Mouse (Mus musculus) stomach, embryonic 16.5 days (tissue): ENCODE data around the gene Anpep. TPM values are rescaled to one million over a fixed set of nuclear protein-coding genes. Genes with fewer than 3 reads are reported as not detected.
A peak's percentile ranks its signal among the peaks of the same experiment; 100 is the strongest.

ENCODE experiments used
- ATAC-seq: fragments of 200-750 bp; cut with Nextera tagmentation; 2 replicates; pipeline ENCODE4 v1.8.0; 2017; ENCODE audit warnings: moderate number of reproducible peaks, moderate TSS enrichment; ENCODE audit not compliant: insufficient read depth, low FRiP score
- H3K27ac ChIP-seq: fragments of 300-500 bp; sonication (generic); 2 replicates; pipeline ENCODE4 v1.5.1; 2014; ENCODE audit warnings: low read length
- H3K27me3 ChIP-seq: fragments of 300-500 bp; sonication (generic); 2 replicates; pipeline ENCODE4 v1.6.1; 2014; ENCODE audit warnings: low read length, control low read depth, mixed read lengths; ENCODE audit not compliant: control insufficient read depth, insufficient read depth
- H3K36me3 ChIP-seq: fragments of 300-500 bp; sonication (generic); 2 replicates; pipeline ENCODE4 v1.6.1; 2014; ENCODE audit warnings: low read length; ENCODE audit not compliant: control insufficient read depth, insufficient read depth
- H3K4me1 ChIP-seq: fragments of 300-500 bp; sonication (generic); 2 replicates; pipeline ENCODE4 v1.6.1; 2014; ENCODE audit warnings: low read length, control low read depth, mixed read lengths; ENCODE audit not compliant: control insufficient read depth, insufficient read depth
- H3K4me2 ChIP-seq: fragments of 300-500 bp; sonication (generic); 2 replicates; pipeline ENCODE4 v1.6.1; 2014; ENCODE audit warnings: low read depth, low read length, mixed read lengths
- H3K4me3 ChIP-seq: fragments of 300-500 bp; sonication (generic); replicated peaks from 2 replicates; pipeline ENCODE4 v1.5.1; 2014; ENCODE audit warnings: mild to moderate bottlenecking, low read length
- H3K9ac ChIP-seq: fragments of 300-500 bp; sonication (generic); 2 replicates; pipeline ENCODE4 v1.6.1; 2014; ENCODE audit warnings: low read length
- H3K9me3 ChIP-seq: fragments of 300-500 bp; sonication (generic); replicated peaks from 2 replicates; pipeline ENCODE4 v1.6.1; 2016; ENCODE audit warnings: low read length, control low read depth; ENCODE audit not compliant: control insufficient read depth
- WGBS: fragments of 180-500 bp; shearing (Covaris S2); extraction: QIAGEN DNeasy Blood & Tissue Kit; methylation state at CpG from one replicate; pipeline ENCODE4 v1.1.7; 2014; 5-methylcytosine and 5-hydroxymethylcytosine counted together
- polyA plus RNA-seq: library from polyadenylated mRNA; unstranded; fragments of >200 nt; fragmentation: Nextera tagmentation; extraction: Ambion mirVana; gene quantifications from 2 replicates; pipeline ENCODE4 v1.2.1, GENCODE M21; 2015

Anpep gene
- polyA plus RNA-seq, 1 experiment from 2014 or later, result 54.7 TPM

- H3K9me3 ChIP-seq, result no peaks in the 10 kb centered on the region
- ATAC-seq, result no peak
- WGBS, result 76% methylated on average over 7 of the region's 7 CpGs
- H3K27me3 ChIP-seq, result peaks cover 12% of the 10 kb centered on the region
- H3K4me2 ChIP-seq, result no peak overlapping the region
- no peak overlapping the region for H3K9ac ChIP-seq
- peaks cover 7% of the 10 kb centered on the region; the same call in 1 of the 2 replicates for H3K4me1 ChIP-seq
- no peaks in the 10 kb centered on the region for H3K36me3 ChIP-seq
- H3K27ac ChIP-seq, result no peak overlapping the region
- no peak overlapping the region for H3K4me3 ChIP-seq
These were observed 52.3 kb downstream of the Anpep start for GRCm38 (mm10) chr7:79808561-79808960.

GRCm38 (mm10) chr7:79803887-79804286 lies 57.0 kb downstream of the Anpep start:
- Histone ChIP-seq H3K4me1 (no peaks in the 10 kb centered on the region), H3K4me3 (no peak overlapping the region), H3K27me3 (no peaks in the 10 kb centered on the region), H3K36me3 (no peaks in the 10 kb centered on the region), H3K9ac (no peak overlapping the region), H3K4me2 (no peak overlapping the region), H3K27ac (0 out of 2 replicates have a peak overlapping the region, but pooled peaks have one; percentile 24), H3K9me3 (no peaks in the 10 kb centered on the region)
- 34% methylated on average over 2 of the region's 2 CpGs for WGBS
- no peak for ATAC-seq

- Histone ChIP-seq H3K27me3 (no peaks in the 10 kb centered on the region), H3K9ac (no peak overlapping the region), H3K4me1 (no peaks in the 10 kb centered on the region), H3K9me3 (no peaks in the 10 kb centered on the region), H3K27ac (no peak overlapping the region), H3K36me3 (no peaks in the 10 kb centered on the region), H3K4me2 (no peak overlapping the region), H3K4me3 (no peak overlapping the region)
- WGBS, result 55% methylated on average over 5 of the region's 5 CpGs
- ATAC-seq, result no peak
These were observed 58.8 kb downstream of the Anpep start for GRCm38 (mm10) chr7:79802037-79802436.

GRCm38 (mm10) chr7:79801391-79801790 lies 59.5 kb downstream of the Anpep start:
- H3K4me1 ChIP-seq, result no peaks in the 10 kb centered on the region
- no peaks in the 10 kb centered on the region for H3K36me3 ChIP-seq
- H3K27me3 ChIP-seq, result no peaks in the 10 kb centered on the region
- no peak overlapping the region for H3K27ac ChIP-seq
- no peak overlapping the region for H3K4me3 ChIP-seq
- no peak overlapping the region for H3K9ac ChIP-seq
- ATAC-seq, result no peak
- H3K4me2 ChIP-seq, result no peak overlapping the region
- no peaks in the 10 kb centered on the region for H3K9me3 ChIP-seq
- WGBS, result 67% methylated on average over 11 of the region's 11 CpGs

GRCm38 (mm10) chr7:79800336-79800735 lies 60.5 kb downstream of the Anpep start:
- Histone ChIP-seq H3K4me3 (no peak overlapping the region), H3K9me3 (no peaks in the 10 kb centered on the region), H3K36me3 (no peaks in the 10 kb centered on the region), H3K9ac (no peak overlapping the region), H3K4me2 (no peak overlapping the region), H3K4me1 (no peaks in the 10 kb centered on the region), H3K27me3 (no peaks in the 10 kb centered on the region), H3K27ac (no peak overlapping the region)
- 68% methylated on average over 4 of the region's 4 CpGs for WGBS
- ATAC-seq, result no peak

- Histone ChIP-seq H3K27ac (no peak overlapping the region), H3K9ac (no peak overlapping the region), H3K4me2 (no peak overlapping the region), H3K9me3 (no peaks in the 10 kb centered on the region), H3K4me3 (no peak overlapping the region), H3K36me3 (no peaks in the 10 kb centered on the region), H3K27me3 (peaks cover 7% of the 10 kb centered on the region; the same call in 1 of the 2 replicates), H3K4me1 (no peaks in the 10 kb centered on the region)
- no peak for ATAC-seq
- 74% methylated on average over 6 of the region's 6 CpGs for WGBS
These were observed 61.4 kb downstream of the Anpep start for GRCm38 (mm10) chr7:79799506-79799905.

- H3K27ac ChIP-seq, result no peak overlapping the region
- 2% methylated on average over 8 of the region's 8 CpGs for WGBS
- no peaks in the 10 kb centered on the region for H3K36me3 ChIP-seq
- peaks cover 11% of the 10 kb centered on the region for H3K27me3 ChIP-seq
- H3K9ac ChIP-seq, result no peak overlapping the region
- ATAC-seq, result no peak
- H3K9me3 ChIP-seq, result no peaks in the 10 kb centered on the region
- H3K4me2 ChIP-seq, result no peak overlapping the region
- H3K4me1 ChIP-seq, result no peaks in the 10 kb centered on the region
- H3K4me3 ChIP-seq, result no peak overlapping the region
These were observed 61.8 kb downstream of the Anpep start for GRCm38 (mm10) chr7:79799048-79799447.

GRCm38 (mm10) chr7:79798606-79799005 lies 62.3 kb downstream of the Anpep start:
- Histone ChIP-seq H3K9me3 (no peaks in the 10 kb centered on the region), H3K4me2 (no peak overlapping the region), H3K4me3 (no peak overlapping the region), H3K36me3 (no peaks in the 10 kb centered on the region), H3K4me1 (no peaks in the 10 kb centered on the region), H3K27ac (no peak overlapping the region), H3K9ac (no peak overlapping the region), H3K27me3 (peaks cover 15% of the 10 kb centered on the region)
- 29% methylated on average over 5 of the region's 5 CpGs for WGBS
- ATAC-seq, result no peak

GRCm38 (mm10) chr7:79793688-79794087 lies 67.2 kb downstream of the Anpep start, which contains the start of gene Mesp1:
Gene Mesp1 (minus strand): TSS chr7:79793788.
- Histone ChIP-seq H3K36me3 (no peaks in the 10 kb centered on the region), H3K27ac (no peak within 1 kb of the TSS), H3K27me3 (peaks cover 45% of the 10 kb centered on the region), H3K4me3 (peak within 1 kb of the TSS; percentile 54), H3K4me2 (peak within 1 kb of the TSS; percentile 93), H3K9me3 (no peaks in the 10 kb centered on the region), H3K9ac (peak within 1 kb of the TSS; percentile 63), H3K4me1 (peaks cover 5% of the 10 kb centered on the region; the same call in 1 of the 2 replicates)
- 75% methylated on average over 6 of the region's 6 CpGs for WGBS
- no peak for ATAC-seq
